Mouse (Mus musculus) ovary, postnatal 14 days (tissue): ENCODE measurements around the gene Lcn9.
"Not testable (repeated sequence)": the region's sequence is repeated elsewhere in the genome, so short reads cannot be mapped to it uniquely, and the experiment has no call there.

ENCODE experiments used
- DNase-seq: peaks from one replicate; pipeline ENCODE4 v3.0.0; 2022; ENCODE audit warnings: low spot score

Lcn9 gene

GRCm38 (mm10) chr2:25822806-25823205, at the start of gene Lcn9:
Lcn9 (plus strand) TSS chr2:25823153.
- DNase-seq, result no peak

- DNase-seq, result no peak
These were observed 49.4 kb upstream of the Lcn9 start for GRCm38 (mm10) chr2:25773507-25773906.

GRCm38 (mm10) chr2:25774640-25775039, 48.3 kb upstream of the Lcn9 start:
- no peak for DNase-seq

- no peak for DNase-seq
These were observed 47.0 kb upstream of the Lcn9 start for GRCm38 (mm10) chr2:25775991-25776390.

GRCm38 (mm10) chr2:25776717-25777116, 46.2 kb upstream of the Lcn9 start, which contains the start of gene Lcn11:
Lcn11 (plus strand) TSS chr2:25777017.
- no peak for DNase-seq

GRCm38 (mm10) chr2:25779076-25779475, 43.9 kb upstream of the Lcn9 start:
- DNase-seq, result no peak

- no peak for DNase-seq
These were observed 42.0 kb upstream of the Lcn9 start for GRCm38 (mm10) chr2:25780921-25781320.

GRCm38 (mm10) chr2:25781957-25782356, 41.0 kb upstream of the Lcn9 start, which contains the start of gene Gm13539:
Gm13539 (plus strand) TSS chr2:25782257.
- no peak for DNase-seq

GRCm38 (mm10) chr2:25785573-25786322, 37.2 kb upstream of the Lcn9 start:
- no peak for DNase-seq

- no peak for DNase-seq
These were observed 33.9 kb upstream of the Lcn9 start for GRCm38 (mm10) chr2:25789092-25789491.

- no peak for DNase-seq
These were observed 25.3 kb upstream of the Lcn9 start for GRCm38 (mm10) chr2:25797635-25798034.

GRCm38 (mm10) chr2:25798065-25798464, 24.9 kb upstream of the Lcn9 start:
- no peak for DNase-seq

GRCm38 (mm10) chr2:25811711-25812110, 11.2 kb upstream of the Lcn9 start:
- no peak for DNase-seq

GRCm38 (mm10) chr2:25813364-25813763, 9.6 kb upstream of the Lcn9 start:
- DNase-seq, result no peak

- not testable (repeated sequence) for DNase-seq
These were observed 7.2 kb upstream of the Lcn9 start, which contains the start of gene Glt6d1 for GRCm38 (mm10) chr2:25815748-25816147. Glt6d1 (minus strand) TSS chr2:25815848.

- no peak for DNase-seq
These were observed 1.8 kb downstream of the Lcn9 start for GRCm38 (mm10) chr2:25824751-25825150.

- no peak for DNase-seq
These were observed 5.5 kb downstream of the Lcn9 start for GRCm38 (mm10) chr2:25828344-25828947.

- DNase-seq, result no peak
These were observed 7.8 kb downstream of the Lcn9 start for GRCm38 (mm10) chr2:25830786-25831185.

- peak; percentile 76 for DNase-seq
These were observed 13.3 kb downstream of the Lcn9 start for GRCm38 (mm10) chr2:25836291-25836690.

- DNase-seq, result no peak
These were observed 19.2 kb downstream of the Lcn9 start for GRCm38 (mm10) chr2:25842161-25842560.

GRCm38 (mm10) chr2:25842758-25843157, 19.8 kb downstream of the Lcn9 start:
- DNase-seq, result no peak

GRCm38 (mm10) chr2:25844097-25844496, 21.1 kb downstream of the Lcn9 start:
- DNase-seq, result no peak

- DNase-seq, result no peak
These were observed 23.6 kb downstream of the Lcn9 start for GRCm38 (mm10) chr2:25846516-25846915.
